Mouse (Mus musculus): ENCODE data around the gene Pla2g2e.

GRCm38 (mm10) chr4:138866413-138866812 is 11.3 kb upstream of the Pla2g2e start:
- no peak for TF ChIP-seq EP300 (IDR thresholded peaks at IDR 0.05; ENCODE audit: low read depth)
- TF ChIP-seq CTCF (IDR thresholded peaks at IDR 0.05; ENCODE audit: low read depth), result peak; percentile 87

Data from liver, embryonic 14.5 days (tissue).